Mouse (Mus musculus) adrenal gland, adult 2 months (tissue): ENCODE results near the gene A630076J17Rik. TPM values are rescaled to one million over a fixed set of nuclear protein-coding genes. Genes with fewer than 3 reads are reported as not detected.

ENCODE experiments used
- DNase-seq: peaks from one replicate; pipeline ENCODE4 v3.0.0; 2021
- polyA plus RNA-seq: library from polyadenylated mRNA; depleted of rRNA; stranded (reverse); fragments of >200 nt; gene quantifications from 2 replicates; pipeline ENCODE4 v1.2.3, GENCODE M21; 2012; rRNA removed
- total RNA-seq, 2 experiments: library from RNA; stranded (reverse); gene quantifications; 2 replicates each; pipeline ENCODE4 v1.2.3; 2021

Gene A630076J17Rik
- total and polyA plus RNA-seq, 3 experiments = not detected

GRCm38 (mm10) chr3:107278479-107279269 is 48.3 kb downstream of the A630076J17Rik start, which contains the start of gene Lamtor5:
Lamtor5 (plus strand) TSS chr3:107278858.
- peak; percentile 93 for DNase-seq

Other genes starting within 250 kb of the A630076J17Rik start
- gene Kcna3, start 194.4 kb upstream of the A630076J17Rik start, total RNA-seq = 1 to 10 TPM in 1 of 2 experiments, under 1 TPM in 1; 0.78 to 1.0 TPM
- 1.1 and 1.3 TPM in 2 replicates for gene Kcna3, start 194.4 kb upstream of the A630076J17Rik start, polyA plus RNA-seq
- gene Kcna2, start 129.5 kb upstream of the A630076J17Rik start, total RNA-seq = 1 to 10 TPM in 1 of 2 experiments, under 1 TPM in 1; 0.46 to 1.5 TPM
- 0.16 and 0.45 TPM in 2 replicates for gene Kcna2, start 129.5 kb upstream of the A630076J17Rik start, polyA plus RNA-seq
- not detected for gene Kcna10, start 47.6 kb upstream of the A630076J17Rik start, total RNA-seq
- not detected in 2 replicates for gene Kcna10, start 47.6 kb upstream of the A630076J17Rik start, polyA plus RNA-seq
- gene Cym, start 8.9 kb upstream of the A630076J17Rik start, total RNA-seq = 1 to 10 TPM in 1 of 2 experiments, under 1 TPM in 1; 0.55 to 1.0 TPM
- 0.08 and 0.16 TPM in 2 replicates for gene Cym, start 8.9 kb upstream of the A630076J17Rik start, polyA plus RNA-seq
- gene Prok1, start 9.1 kb downstream of the A630076J17Rik start, total RNA-seq = 1 to 10 TPM; 1.7 to 3.5 TPM
- 0.17 TPM in 1 of 2 replicates, not detected in the other for gene Prok1, start 9.1 kb downstream of the A630076J17Rik start, polyA plus RNA-seq
- 10 to 100 TPM; 76.7 to 86.5 TPM for gene Lamtor5, start 48.2 kb downstream of the A630076J17Rik start, total RNA-seq
- 36.5 and 47.4 TPM in 2 replicates for gene Lamtor5, start 48.2 kb downstream of the A630076J17Rik start, polyA plus RNA-seq
- gene Slc16a4, start 60.6 kb downstream of the A630076J17Rik start, total RNA-seq = under 1 TPM; 0.32 to 0.59 TPM
- 0.11 and 0.16 TPM in 2 replicates for gene Slc16a4, start 60.6 kb downstream of the A630076J17Rik start, polyA plus RNA-seq
- gene Rbm15, start 103.1 kb downstream of the A630076J17Rik start, total RNA-seq = 10 to 100 TPM; 25.9 to 40.5 TPM
- gene Rbm15, start 103.1 kb downstream of the A630076J17Rik start, polyA plus RNA-seq = 4.1 and 4.8 TPM in 2 replicates
- 10 to 100 TPM in 1 of 2 experiments, 1 to 10 TPM in 1; 7.4 to 13.6 TPM for gene Kcnc4, start 228.9 kb downstream of the A630076J17Rik start, total RNA-seq
- gene Kcnc4, start 228.9 kb downstream of the A630076J17Rik start, polyA plus RNA-seq = 8.6 and 10.0 TPM in 2 replicates